Mouse (Mus musculus) cerebellum, adult 9-11 months (tissue): ENCODE measurements at regions not wholly inside any gene's neighbourhood (a gene's known extent, or its start where the extent isn't known, plus 50 kb on each side); places are given as distances from the start of the nearest gene placed in this dataset.

Source experiments
- DNase-seq: peaks from one replicate; pipeline ENCODE4 v3.0.0; 2022

DNA sequence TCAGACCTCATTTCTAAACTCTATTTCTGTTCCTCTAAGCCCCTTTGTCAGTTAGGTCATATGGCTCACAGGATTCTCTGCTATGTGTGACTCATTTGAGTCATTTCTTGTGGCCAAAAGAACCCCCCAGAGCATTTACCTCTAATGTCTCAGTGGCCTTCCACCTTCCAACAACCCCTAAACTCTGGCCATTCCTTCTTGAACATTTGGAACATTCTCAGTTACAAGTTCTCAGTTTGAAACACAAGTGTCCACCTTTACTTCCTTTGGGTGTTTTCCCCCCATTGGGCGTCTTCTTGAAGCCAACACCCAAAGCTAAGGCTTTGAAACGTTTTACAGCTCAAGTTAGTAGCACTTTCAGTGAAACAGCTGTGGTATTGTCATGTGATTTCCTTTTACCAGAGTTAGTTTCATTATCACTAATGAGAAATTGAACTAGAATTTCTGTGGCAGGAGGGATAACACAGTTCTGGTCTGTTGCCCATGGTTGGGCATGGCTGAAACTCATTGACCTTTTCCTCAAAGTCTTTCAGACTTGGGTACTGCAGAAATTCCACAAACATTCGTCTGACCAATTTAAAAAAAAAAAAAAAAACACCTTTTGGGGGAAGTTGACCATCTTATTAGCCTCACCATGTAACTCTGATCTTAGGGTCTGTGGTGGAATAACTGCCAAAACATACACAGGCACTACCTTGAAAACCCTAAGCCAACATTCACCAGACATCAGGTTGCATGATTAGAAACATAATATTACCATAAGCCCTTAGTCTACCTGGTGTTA is 201.8 kb downstream of the Nfkbiz start:
- DNase-seq: no peak

DNA sequence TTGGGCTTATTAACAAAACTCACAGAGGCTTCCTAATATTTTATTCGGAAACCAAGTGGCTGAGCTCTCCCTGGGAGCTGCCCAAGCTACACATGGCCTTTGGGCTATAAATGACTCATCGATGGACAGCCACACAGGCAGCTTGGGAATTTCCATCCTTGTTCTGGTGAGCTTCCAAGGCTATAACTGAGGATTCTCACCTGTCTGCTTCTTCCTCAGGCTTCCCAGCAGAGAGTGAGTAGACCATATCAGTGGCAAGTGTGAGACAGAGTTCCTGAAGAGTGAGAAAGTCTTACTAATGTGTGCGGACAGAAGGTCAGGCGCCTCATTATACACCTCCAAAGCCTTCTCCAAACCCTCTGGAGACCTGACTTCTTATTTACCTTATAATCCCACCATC is 202.5 kb downstream of the Nfkbiz start:
- DNase-seq: no peak

- DNase-seq: no peak
Measured at GRCm38 (mm10) chr16:55634691-55635090, 204.0 kb downstream of the Nfkbiz start.

GRCm38 (mm10) chr16:55632220-55632619 is 206.5 kb downstream of the Nfkbiz start:
- DNase-seq: no peak

- DNase-seq: no peak
Measured at GRCm38 (mm10) chr16:55631637-55632036, 207.1 kb downstream of the Nfkbiz start.

DNA sequence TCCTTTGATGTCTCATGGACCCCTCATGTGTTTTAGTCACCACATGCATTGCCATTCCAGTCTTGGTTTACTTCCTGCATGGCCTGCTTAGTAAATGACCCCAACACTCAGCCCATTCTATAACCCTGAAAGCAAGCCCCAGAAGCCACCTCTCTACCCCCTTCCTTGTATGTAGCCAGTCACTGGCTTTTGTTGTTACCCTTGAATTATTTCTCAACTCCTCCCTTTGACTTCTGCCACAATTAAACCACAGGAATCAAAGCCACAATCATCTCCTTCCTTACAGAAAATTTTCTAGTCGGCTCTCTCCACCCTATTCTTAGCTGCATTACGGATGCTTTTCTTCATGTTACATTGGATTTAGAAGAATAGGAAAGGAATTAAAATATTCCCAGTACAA is 207.7 kb downstream of the Nfkbiz start:
- no peak for DNase-seq

- no peak for DNase-seq
Measured at GRCm38 (mm10) chr16:55627531-55627930, 211.2 kb downstream of the Nfkbiz start.

- no peak for DNase-seq
Measured at GRCm38 (mm10) chr16:55623422-55623821, 215.3 kb downstream of the Nfkbiz start.

DNA sequence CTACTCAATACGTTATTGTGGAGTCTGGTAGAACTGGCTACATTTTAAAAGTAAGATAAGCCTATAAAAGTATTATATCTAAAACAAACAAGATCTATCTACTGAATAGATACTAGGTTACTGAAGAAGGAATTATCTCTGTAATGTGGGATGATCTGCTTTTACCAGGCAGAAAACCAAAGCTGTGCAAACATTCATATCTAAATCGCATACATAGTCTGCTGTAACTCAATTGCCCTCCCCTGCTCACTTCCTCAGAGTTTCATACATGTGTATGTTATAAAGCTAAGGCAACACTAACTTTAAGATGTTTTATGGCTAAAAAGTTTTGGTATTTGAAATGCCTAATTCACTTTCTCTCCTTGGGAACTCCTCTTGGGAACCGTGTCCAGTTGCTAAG is 219.0 kb downstream of the Nfkbiz start:
- no peak for DNase-seq

DNA sequence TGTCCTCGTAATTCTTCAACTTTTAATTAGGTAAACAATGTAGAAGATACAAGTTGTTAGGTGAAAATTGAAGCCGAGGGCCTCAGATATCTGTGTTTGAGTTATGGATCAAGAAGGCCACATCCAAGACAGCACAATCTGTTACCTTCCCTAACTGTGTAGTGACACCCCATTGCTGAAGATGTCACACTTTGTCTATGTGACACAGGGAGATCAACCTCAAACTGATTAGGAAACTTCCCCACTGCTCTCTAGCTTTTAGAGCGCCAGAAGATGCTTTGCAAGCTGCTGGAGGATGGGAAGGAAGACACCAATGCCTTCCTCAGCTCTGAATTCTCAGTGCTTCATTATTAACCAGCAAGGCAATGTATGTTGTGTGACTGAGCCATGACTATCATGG is 220.7 kb downstream of the Nfkbiz start:
- no peak for DNase-seq

GRCm38 (mm10) chr16:55617506-55617905 is 221.2 kb downstream of the Nfkbiz start:
- DNase-seq: no peak

GRCm38 (mm10) chr16:55616408-55617120 is 222.1 kb downstream of the Nfkbiz start:
- no peak for DNase-seq

DNA sequence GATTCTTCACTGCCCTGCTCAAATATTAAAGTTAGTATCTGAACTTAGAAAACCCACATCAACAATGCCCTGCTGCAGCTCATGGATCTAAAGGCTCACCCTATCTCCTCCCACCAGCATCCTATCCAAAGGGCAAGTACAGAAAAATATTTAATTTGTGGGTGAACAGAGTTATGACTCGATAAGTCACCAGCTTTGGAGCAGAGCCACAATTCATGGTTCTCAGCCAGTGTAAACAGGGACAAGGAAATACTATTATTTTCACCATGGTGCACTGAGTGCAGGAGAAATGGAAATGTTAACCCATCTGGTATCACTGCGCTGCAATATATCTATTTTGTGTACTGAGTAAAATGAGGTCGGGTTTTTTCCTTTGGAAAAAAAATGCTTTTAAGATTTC is 225.8 kb downstream of the Nfkbiz start:
- DNase-seq: no peak

- no peak for DNase-seq
Measured at GRCm38 (mm10) chr16:55612001-55612400, 226.7 kb downstream of the Nfkbiz start.

DNA sequence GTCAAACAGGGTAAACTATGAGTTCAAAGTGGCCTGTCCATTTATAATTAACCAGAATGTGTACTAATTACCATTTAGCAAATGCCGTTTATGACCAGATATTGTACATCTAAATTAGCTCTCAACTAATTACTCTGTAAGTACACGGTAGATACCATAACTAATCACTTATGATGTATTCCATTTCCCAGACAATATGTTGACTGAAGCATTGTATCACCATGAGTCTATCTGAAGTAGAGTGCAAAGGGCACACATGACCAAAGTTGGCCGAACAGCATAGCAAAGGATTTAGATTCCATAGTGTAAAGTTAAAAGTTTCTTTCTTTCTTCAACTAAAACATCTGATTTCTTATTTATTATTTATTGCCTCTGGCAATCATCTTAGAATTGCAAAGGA is 227.5 kb downstream of the Nfkbiz start:
- no peak for DNase-seq

DNA sequence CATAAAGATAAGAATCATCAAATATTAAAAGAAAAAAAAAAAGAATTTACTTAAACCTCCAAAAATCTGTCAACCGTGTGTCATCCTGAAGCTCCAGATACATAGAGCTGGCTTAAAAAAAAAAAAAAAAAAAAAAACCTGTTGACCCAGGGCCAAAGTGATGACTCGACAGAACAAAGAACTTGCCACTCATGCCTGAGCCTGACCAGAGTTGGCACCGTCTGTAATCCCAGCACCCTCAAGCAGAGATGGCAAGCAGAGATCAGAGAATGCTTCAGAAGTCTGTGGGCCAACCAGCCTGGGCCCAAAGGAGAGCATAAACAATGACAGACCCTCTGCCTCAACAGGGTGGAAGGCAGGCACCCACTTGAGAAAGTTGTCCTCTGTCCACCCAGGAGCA is 230.3 kb downstream of the Nfkbiz start:
- DNase-seq: no peak

GRCm38 (mm10) chr16:55606447-55607239 is 232.1 kb downstream of the Nfkbiz start:
- DNase-seq: no peak

DNA sequence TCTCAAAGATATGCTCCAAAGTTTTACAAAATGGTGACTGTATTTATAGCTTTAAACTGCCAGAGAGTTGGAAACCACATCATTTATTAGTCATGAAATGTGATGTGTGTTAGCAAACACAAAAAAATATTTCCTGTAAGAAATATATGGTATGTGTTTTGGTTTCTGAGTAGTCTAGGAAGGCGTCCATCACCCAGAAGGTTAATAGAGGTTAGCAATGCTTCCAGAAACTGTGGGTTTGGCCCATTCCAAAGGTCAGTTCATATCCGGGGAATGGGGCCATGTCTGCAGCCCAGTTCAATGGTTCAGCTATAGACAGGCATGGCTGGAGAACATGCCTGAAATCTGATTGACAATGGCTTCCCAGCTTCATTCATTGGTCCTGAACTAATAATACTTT is 235.1 kb downstream of the Nfkbiz start:
- DNase-seq: no peak

DNA sequence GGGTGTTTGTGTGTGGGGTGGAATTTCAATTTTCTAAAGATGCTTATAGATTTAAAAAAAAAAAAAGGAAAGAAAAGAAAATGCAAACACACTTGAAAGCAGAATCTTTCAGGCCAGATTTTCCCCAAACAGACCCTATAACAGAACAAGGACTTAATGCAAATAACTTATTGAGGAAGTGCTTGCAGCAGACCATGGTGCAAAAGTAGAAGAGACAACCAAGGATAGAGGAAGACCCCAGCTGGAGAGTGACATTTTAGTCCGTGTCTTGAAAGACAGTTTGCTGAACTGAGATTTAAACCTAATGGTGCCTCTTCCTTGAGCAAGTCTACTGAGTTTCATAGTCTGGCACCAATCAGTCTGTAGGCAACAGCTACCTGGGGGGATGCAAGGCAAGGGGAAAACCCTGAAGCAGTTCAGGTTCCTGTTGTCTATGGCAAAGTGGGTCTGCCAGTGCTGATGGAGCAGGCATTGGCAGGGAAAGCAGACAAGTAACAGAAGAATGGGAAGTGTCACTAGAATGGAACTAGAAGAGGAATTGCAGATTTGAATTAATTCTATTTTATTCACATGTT is 249.2 kb downstream of the Nfkbiz start:
- DNase-seq: no peak

DNA sequence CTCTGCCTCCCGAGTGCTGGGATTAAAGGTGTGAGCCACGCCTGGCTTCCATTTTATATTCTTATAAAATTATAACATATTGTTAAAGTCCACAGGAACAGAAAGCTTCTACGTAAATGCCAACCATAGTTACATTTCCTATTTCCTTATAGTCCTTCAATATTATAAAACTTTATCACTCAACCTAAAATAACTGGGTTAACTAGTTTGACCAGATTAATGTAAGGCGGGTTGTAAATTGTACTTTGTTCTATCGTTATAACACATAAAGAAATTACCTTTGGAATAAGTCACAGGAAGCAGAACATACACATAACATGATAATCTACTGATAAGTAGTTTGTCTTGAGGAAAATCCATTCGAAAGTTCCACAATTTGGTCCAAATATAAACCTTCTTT is 251.6 kb downstream of the Nfkbiz start:
- DNase-seq: no peak

- DNase-seq: no peak
Measured at GRCm38 (mm10) chr16:55582906-55583305, 255.8 kb downstream of the Nfkbiz start.

DNA sequence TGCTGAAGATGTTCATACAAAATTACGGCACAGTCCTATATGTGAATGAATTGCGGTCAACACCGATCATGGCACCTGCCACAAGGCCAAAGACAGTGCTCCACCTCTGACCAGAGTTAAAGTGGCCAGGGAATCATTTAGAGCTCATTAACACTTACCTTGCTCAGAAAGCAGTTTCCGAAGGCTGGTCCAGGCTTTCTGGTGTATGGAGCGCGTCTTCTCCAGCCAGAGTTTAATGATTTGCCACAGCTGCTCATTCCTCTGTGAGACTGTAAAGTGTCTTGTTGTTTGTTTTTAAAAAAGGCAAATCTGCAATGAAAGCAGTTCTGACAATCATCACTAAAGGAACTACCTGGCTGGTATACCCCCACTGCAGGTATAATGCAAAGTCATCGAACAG is 256.7 kb downstream of the Nfkbiz start:
- no peak for DNase-seq

DNA sequence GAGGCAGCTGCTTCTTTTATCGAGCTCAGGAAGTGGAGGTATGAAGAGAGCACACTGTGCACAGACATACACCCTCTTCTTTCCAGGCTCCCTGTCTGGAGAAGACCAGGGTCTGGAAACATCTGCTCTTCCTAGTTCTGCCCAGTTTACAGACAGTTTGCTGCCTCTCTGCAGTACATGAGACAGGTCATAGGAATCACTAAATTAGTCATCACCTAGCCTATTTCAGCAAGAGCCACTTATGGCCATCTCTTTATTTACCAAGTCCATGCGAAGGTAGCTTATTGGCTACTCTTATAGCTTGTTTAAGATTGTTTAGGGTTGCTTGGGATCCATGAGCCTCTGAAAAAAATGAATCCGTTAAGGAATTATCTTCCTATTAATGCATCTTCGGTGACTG is 257.9 kb downstream of the Nfkbiz start:
- no peak for DNase-seq
